Mouse (Mus musculus): Measurements from ENCODE around the gene Dnmbp. TPM values are rescaled to one million over a fixed set of nuclear protein-coding genes. Genes with fewer than 3 reads are reported as not detected.

The Dnmbp gene
- total RNA-seq, 2 experiments from 2014 or later = 9.8 to 10.3 TPM

DNA sequence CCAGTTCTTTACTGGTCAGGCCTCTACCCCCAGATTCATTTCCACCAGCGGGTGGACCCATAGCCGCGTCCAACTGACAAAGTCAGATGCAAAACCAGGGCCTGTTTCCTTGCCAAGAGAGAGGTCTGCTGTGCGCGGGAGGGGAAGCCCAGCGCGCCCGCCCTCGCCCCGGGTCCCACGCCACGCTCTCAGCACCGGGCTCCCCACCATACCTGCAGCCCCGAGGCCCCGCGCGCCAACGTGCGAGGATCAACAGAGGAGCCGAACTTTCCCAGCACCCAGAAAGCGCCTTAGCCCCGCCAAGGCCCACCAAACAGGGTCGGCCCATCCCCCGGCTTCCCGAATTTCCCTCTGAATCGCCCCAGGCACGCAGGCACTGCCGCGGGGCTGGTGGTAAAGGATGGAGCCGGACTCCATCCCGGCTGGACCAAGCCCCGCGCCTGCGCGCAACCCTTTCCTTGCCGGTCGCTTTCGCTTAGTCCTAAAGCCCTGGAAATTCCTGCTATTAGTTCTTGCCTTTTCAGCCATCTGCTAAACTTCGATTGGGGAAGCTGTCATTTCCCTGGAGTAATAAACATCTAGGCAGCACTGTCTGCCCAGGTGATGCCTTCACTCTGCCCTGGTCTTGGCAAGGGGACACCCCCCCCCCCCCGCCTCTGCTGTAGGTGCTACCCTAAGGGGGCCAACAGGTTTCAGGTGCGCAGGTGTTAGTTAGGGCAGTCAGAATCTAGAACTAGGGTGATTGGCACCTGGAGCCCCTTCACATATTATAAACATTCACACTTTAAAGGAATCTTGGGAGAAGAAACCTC, 60.4 kb downstream of the Dnmbp start:
- peak; percentile 35 to 39 for DNase-seq (ENCODE audit: low spot score in 2 of 2)

GRCm38 (mm10) chr19:43878111-43879092, 61.6 kb downstream of the Dnmbp start:
- DNase-seq (ENCODE audit: low spot score in 2 of 2) = peak in 1 of 2 experiments; percentile 42

- DNase-seq (ENCODE audit: low spot score in 2 of 2) = no peak
These were observed 62.6 kb downstream of the Dnmbp start for GRCm38 (mm10) chr19:43877364-43877763.

GRCm38 (mm10) chr19:43875996-43876395, 64.0 kb downstream of the Dnmbp start:
- DNase-seq (ENCODE audit: low spot score in 2 of 2) = no peak

DNA sequence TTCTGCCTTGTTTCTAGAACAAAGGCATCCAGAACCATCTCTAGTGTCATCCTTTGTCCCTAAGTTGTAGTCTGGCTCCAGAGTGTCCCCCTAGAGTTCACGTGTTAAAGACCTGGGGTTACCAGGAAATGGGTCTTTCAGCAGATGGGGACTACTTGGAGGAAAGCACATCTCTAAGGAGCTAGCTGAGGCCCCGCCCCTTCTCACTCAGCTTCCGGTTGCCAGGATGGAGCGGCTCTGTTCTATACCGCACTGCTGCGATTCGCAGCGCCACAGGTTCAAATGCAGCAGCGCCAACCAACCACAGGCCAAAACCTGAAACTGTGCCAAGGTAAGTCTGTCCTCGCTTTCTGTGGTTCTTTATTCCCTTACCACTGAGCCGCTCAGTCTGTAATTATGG, 65.6 kb downstream of the Dnmbp start:
- no peak for DNase-seq (ENCODE audit: low spot score in 2 of 2)

- DNase-seq (ENCODE audit: low spot score in 2 of 2) = no peak
These were observed 69.6 kb downstream of the Dnmbp start for GRCm38 (mm10) chr19:43870418-43870817.

DNA sequence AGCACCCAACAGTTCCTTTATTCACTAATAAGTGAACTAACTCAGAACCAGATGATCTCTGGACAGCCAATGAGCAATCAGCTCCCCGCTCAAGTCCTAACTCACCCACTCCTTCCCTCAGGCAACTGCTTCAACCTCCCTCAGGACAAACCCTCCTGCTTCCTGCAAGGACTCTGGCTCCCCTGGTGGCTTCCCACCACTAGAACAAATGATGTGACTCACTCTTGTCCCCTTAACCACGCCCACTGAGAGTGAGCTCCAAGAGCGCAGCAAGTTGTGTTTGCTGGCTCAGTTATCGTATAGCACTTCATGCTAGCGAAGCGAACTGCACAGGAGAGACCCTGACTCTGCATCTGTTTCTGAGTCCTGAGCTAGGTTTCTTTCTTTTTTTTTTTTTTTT, 82.6 kb downstream of the Dnmbp start:
- no peak for DNase-seq (ENCODE audit: low spot score in 2 of 2)

DNA sequence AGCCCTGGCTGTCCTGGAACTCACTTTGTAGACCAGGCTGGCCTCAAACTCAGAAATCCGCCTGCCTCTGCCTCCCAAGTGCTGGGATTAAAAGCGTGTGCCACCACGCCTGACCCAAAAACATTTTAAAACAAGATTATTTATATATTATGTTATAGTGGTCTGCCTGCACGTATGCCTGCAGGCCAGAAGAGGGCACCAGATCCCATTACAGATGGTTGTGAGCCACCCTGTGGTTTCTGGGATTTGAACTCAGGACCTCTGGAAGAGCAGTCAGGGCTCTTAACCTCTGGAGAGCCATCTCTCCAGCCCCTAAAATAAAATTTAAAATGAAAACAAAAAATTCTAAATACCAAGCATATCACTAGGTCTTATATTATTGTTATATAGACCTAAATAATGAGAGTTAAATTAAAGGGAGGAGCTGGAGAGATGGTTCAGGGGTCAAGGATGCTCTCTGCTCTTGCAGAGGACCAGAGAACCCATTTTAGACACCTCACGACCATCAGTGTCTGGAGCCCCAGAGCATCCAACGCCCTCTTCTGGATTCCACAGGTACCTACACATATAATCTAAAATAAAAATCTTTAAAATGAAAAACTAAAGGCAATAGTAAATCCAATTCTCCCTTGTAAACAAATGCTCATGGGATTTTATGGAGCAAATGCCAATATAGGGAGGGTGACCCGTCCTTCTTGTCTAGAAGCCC, 87.0 kb downstream of the Dnmbp start:
- no peak for DNase-seq (ENCODE audit: low spot score in 2 of 2)

GRCm38 (mm10) chr19:43851996-43852630, 87.9 kb downstream of the Dnmbp start:
- DNase-seq (ENCODE audit: low spot score in 2 of 2) = no peak

DNA sequence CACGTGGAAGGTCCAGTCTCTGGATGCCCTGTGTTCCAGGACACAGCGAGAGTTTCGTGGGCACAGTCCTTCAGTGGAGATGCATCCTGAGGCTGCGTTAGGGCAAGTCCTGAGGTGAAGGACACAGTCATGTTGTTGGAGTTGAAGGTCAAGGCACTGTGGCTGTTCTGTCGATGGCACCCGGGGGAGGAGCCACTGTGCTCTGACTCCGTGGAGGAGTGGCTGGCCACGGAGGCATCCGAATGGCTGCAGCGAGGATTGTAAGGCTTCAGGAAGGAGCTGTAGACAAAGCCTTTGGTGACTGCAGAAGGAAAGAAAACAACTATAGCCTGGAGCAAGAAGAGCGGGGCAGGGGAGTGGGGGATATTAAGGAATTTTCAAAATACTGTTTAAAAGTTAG, 90.0 kb downstream of the Dnmbp start:
- DNase-seq (ENCODE audit: low spot score in 2 of 2) = no peak

GRCm38 (mm10) chr19:43847966-43848365, 92.0 kb downstream of the Dnmbp start:
- no peak for DNase-seq (ENCODE audit: low spot score in 2 of 2)

DNA sequence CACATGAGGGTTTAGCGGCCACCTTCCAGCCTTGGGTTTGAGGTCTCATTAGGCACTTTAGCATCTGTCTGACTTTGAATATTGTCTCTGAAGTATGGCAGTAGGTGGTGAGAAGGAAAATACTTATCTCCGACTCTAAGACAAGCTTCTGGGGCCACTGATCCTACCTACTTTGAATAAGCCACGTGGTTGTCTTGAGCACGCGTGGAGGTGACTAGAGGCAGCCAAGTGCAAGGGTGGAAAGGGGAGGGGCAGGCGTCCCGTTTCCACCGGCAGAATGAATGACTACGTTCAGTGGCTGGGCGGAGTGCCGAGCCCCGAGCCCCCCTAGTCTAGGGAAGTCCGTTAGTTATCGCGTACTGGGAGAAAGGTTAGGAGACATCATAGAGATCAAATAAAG, 92.9 kb downstream of the Dnmbp start:
- no peak for DNase-seq (ENCODE audit: low spot score in 2 of 2)

- no peak for DNase-seq (ENCODE audit: low spot score in 2 of 2)
These were observed 94.6 kb downstream of the Dnmbp start for GRCm38 (mm10) chr19:43845331-43845908.

DNA sequence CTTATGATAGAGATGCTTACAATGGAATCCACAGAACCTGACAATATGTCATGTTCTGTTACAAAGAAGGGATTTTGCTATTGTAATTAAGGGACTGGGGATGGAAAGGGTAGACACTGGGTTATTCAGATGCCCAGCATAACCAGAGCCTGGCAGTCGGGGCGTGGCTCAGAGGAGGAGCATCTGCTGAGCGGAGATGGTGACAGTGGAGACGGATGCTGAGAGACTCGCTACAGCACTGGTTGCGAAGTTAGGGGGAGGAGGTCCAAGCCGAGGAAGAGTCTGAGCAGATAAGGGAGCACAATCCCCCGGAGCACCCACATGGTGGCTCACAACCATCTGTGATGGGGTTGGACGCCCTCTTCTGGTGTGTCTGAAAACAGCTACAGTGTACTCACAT, 96.8 kb downstream of the Dnmbp start:
- no peak for DNase-seq (ENCODE audit: low spot score in 2 of 2)

GRCm38 (mm10) chr19:43832425-43833069, 107.4 kb downstream of the Dnmbp start:
- DNase-seq (ENCODE audit: low spot score in 2 of 2) = peak; percentile 54 to 88

DNA sequence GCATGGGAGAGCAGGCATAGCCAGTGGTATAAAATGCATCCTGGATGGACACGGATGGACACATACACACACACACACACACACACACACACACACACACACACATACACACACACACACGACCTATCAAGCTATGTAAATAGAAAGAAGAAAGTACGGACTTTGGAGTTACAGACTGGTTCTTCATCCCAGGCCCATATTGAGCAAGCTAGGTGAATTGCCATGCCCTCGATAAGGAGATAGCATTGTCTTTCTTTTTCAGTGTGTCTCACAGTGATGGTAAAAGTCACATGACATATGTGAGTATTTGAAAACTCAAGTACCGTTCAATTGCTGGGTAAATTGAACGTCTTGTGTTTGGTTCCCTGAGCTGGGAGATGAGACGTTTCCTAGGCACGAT, 113.1 kb downstream of the Dnmbp start:
- no peak for DNase-seq (ENCODE audit: low spot score in 2 of 2)

- peak in 1 of 2 experiments; percentile 2 for DNase-seq (ENCODE audit: low spot score in 2 of 2)
These were observed 124.2 kb downstream of the Dnmbp start for GRCm38 (mm10) chr19:43815661-43816414.

GRCm38 (mm10) chr19:43813315-43813714, 126.7 kb downstream of the Dnmbp start:
- DNase-seq (ENCODE audit: low spot score in 2 of 2) = no peak

DNA sequence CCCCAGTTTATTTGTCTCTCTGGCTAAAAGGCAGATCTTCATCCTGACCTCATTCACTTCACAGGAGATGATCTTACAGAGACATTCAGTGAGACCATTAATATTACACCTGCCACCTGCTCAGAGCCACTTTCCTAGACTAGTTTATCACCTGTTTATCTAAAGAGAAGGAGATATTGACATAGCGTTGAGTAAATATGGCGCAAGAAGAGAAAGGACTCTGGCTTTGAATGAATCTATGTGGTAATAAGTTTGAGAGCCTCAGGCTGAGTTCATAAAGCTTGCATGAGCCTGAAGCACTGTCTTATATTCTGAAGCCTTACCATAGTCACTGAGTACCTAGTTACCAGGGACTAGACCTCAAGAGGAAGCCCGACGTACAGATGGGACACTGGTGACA, 128.6 kb downstream of the Dnmbp start:
- DNase-seq (ENCODE audit: low spot score in 2 of 2) = no peak
